Mouse (Mus musculus) intestine, embryonic 14.5 days (tissue): ENCODE results near the gene Ms4a2. TPM values are rescaled to one million over a fixed set of nuclear protein-coding genes. Genes with fewer than 3 reads are reported as not detected.

ENCODE experiments used
- ATAC-seq: fragments of 200-750 bp; cut with Nextera tagmentation; replicated peaks from 2 replicates; pipeline ENCODE4 v1.8.0; 2017; ENCODE audit warnings: low read depth, moderate number of reproducible peaks, moderate TSS enrichment, moderate library complexity; ENCODE audit not compliant: low FRiP score, low TSS enrichment
- DNase-seq: peaks from one replicate; pipeline ENCODE4 v3.0.0-alpha.2; 2018; ENCODE audit warnings: low spot score
- H3K27ac ChIP-seq: fragments of 300-500 bp; sonication (generic); 2 replicates; pipeline ENCODE4 v1.5.1; 2014; ENCODE audit warnings: low read depth, mild to moderate bottlenecking, control low read depth
- H3K27me3 ChIP-seq: fragments of 300-500 bp; sonication (generic); replicated peaks from 2 replicates; pipeline ENCODE4 v1.6.1; 2014; ENCODE audit warnings: low read length, control low read depth; ENCODE audit not compliant: control insufficient read depth, insufficient read depth
- H3K36me3 ChIP-seq: fragments of 300-500 bp; sonication (generic); 2 replicates; pipeline ENCODE4 v1.6.1; 2014; ENCODE audit warnings: low read length, control low read depth; ENCODE audit not compliant: control insufficient read depth, insufficient read depth
- H3K4me1 ChIP-seq: fragments of 300-500 bp; sonication (generic); replicated peaks from 2 replicates; pipeline ENCODE4 v1.6.1; 2014; ENCODE audit warnings: low read length, control low read depth, mixed read lengths; ENCODE audit not compliant: control insufficient read depth, insufficient read depth
- H3K4me2 ChIP-seq: fragments of 300-500 bp; sonication (generic); 2 replicates; pipeline ENCODE4 v1.6.1; 2014; ENCODE audit warnings: low read length
- H3K4me3 ChIP-seq: fragments of 300-500 bp; sonication (generic); 2 replicates; pipeline ENCODE4 v1.5.1; 2014; ENCODE audit warnings: low read depth, low read length, control low read depth, mixed read lengths
- H3K9ac ChIP-seq: fragments of 300-500 bp; sonication (generic); 2 replicates; pipeline ENCODE4 v1.6.1; 2014; ENCODE audit warnings: mild to moderate bottlenecking, low read length
- H3K9me3 ChIP-seq: fragments of 300-500 bp; sonication (generic); 2 replicates; pipeline ENCODE4 v1.6.1; 2016; ENCODE audit warnings: low read length, control low read depth; ENCODE audit not compliant: control insufficient read depth
- WGBS: fragments of 180-500 bp; shearing (Covaris S2); extraction: QIAGEN DNeasy Blood & Tissue Kit; methylation state at CpG from one replicate; pipeline ENCODE4 v1.1.7; 2014; 5-methylcytosine and 5-hydroxymethylcytosine counted together
- polyA plus RNA-seq: library from polyadenylated mRNA; unstranded; fragments of >200 nt; fragmentation: Nextera tagmentation; extraction: Ambion mirVana; gene quantifications from 2 replicates; pipeline ENCODE4 v1.2.1, GENCODE M21; 2014

Ms4a2 gene
- polyA plus RNA-seq, 1 experiment from 2014 or later: 0.27 TPM

- 16% methylated on average over 6 of the region's 6 CpGs for WGBS
- Histone ChIP-seq H3K27me3 (no peaks in the 10 kb centered on the region), H3K9ac (no peak overlapping the region), H3K27ac (no peak overlapping the region), H3K4me2 (no peak overlapping the region), H3K9me3 (no peaks in the 10 kb centered on the region), H3K4me3 (no peak overlapping the region), H3K36me3 (no peaks in the 10 kb centered on the region), H3K4me1 (0 out of 2 replicates have a peak, but pooled peaks cover 2% of the 10 kb centered on the region)
- ATAC-seq (peak; percentile 53; the same call in 1 of the 2 replicates), DNase-seq (peak; percentile 59)
Observed at GRCm38 (mm10) chr19:11611541-11611945, 12.0 kb downstream of the Ms4a2 start.

GRCm38 (mm10) chr19:11608172-11608571 is 15.3 kb downstream of the Ms4a2 start:
- Histone ChIP-seq H3K4me2 (no peak overlapping the region), H3K9me3 (no peaks in the 10 kb centered on the region), H3K27me3 (no peaks in the 10 kb centered on the region), H3K9ac (no peak overlapping the region), H3K27ac (no peak overlapping the region), H3K4me1 (0 out of 2 replicates have a peak, but pooled peaks cover 2% of the 10 kb centered on the region), H3K4me3 (no peak overlapping the region), H3K36me3 (no peaks in the 10 kb centered on the region)
- 13% methylated on average over 1 of the region's 1 CpGs for WGBS
- ATAC-seq (no peak), DNase-seq (peak; percentile 84)

DNA sequence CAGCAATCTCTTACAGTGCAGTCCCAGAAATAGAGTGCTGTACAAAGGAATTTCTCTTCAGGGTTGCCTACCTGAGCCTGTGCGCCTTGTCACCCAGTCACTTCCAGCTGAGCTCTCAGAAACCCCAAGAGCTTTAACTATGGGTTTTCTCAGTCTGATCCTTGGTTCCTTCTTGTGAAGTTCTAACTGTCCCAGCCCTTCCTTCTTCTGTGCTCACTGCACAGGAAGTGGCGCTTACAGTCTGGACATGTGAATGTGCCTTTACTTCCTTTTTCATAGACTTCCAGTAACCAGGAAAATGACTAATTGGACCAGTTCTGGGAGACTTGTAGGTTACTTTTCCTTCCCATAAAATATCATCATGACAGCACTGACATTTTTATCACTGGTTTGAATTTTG is 18.9 kb downstream of the Ms4a2 start, which contains the start of gene Ms4a6d:
TSS of gene Ms4a6d (minus strand) at position 247 of the 400 bp plus-strand sequence.
- H3K4me3 ChIP-seq: no peak within 1 kb of the TSS
- no peaks in the 10 kb centered on the region for H3K27me3 ChIP-seq
- H3K36me3 ChIP-seq: no peaks in the 10 kb centered on the region
- no peak within 1 kb of the TSS for H3K27ac ChIP-seq
- DNase-seq (no peak), ATAC-seq (no peak)
- no peaks in the 10 kb centered on the region for H3K9me3 ChIP-seq
- H3K4me1 ChIP-seq: no peaks in the 10 kb centered on the region
- H3K4me2 ChIP-seq: no peak within 1 kb of the TSS
- H3K9ac ChIP-seq: no peak within 1 kb of the TSS
- 84% methylated on average over 2 of the region's 2 CpGs for WGBS

GRCm38 (mm10) chr19:11602026-11602425 is 21.5 kb downstream of the Ms4a2 start:
- Histone ChIP-seq H3K4me2 (no peak overlapping the region), H3K9me3 (no peaks in the 10 kb centered on the region), H3K4me3 (no peak overlapping the region), H3K36me3 (no peaks in the 10 kb centered on the region), H3K9ac (no peak overlapping the region), H3K27ac (no peak overlapping the region), H3K4me1 (no peaks in the 10 kb centered on the region), H3K27me3 (no peaks in the 10 kb centered on the region)
- DNase-seq: no peak
- no peak; the same call in 1 of the 2 replicates for ATAC-seq
- 88% methylated on average over 2 of the region's 2 CpGs for WGBS

DNA sequence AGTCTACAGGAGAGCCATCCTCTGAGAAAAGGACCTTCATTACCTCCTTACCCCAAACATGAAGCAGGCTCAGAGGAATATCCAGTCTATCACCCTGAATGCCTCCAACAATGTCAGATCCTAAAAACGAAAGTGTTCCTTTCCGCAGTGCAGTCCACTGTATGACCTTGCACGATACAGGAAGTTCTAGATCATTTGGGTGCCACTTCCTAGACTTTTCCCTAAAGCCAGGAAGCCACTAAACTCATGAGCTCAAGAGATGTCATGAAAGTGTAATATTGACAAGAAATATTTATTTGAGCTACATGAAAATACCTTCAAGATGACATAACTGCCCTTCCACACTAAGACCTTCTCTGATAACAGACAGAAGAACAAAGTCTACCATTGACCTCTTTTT is 22.2 kb downstream of the Ms4a2 start:
- H3K4me1 ChIP-seq: no peaks in the 10 kb centered on the region
- no peaks in the 10 kb centered on the region for H3K27me3 ChIP-seq
- WGBS: 84% methylated on average over 3 of the region's 3 CpGs
- no peak overlapping the region for H3K27ac ChIP-seq
- H3K4me3 ChIP-seq: no peak overlapping the region
- H3K36me3 ChIP-seq: no peaks in the 10 kb centered on the region
- ATAC-seq: no peak
- H3K9me3 ChIP-seq: no peaks in the 10 kb centered on the region
- DNase-seq: no peak
- H3K4me2 ChIP-seq: no peak overlapping the region
- no peak overlapping the region for H3K9ac ChIP-seq

DNA sequence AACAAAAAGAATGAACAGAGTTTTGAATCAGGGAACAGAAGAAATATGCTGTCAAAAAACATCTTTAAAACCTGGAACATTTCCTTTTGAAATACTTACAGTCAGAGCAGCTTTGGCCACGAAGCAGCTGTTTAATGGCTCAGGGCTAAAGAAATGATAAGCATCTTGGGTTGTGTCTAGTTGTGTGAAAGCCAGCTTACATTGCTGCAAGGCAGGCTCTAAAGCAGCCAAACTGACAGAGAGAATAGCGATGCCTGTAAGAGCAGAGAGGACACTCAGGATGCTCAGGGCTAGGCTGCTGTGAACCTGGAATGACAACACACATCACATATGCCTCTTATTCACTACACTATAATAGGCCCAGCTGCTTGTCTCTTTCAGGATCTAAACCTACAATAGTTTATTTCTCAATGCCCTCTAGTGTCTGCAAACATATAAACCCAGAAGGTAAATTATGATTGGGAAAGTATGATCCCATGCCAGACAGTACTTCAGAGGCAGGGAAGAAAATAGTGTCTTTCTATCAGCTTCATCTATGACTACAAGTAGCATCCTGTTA is 33.5 kb downstream of the Ms4a2 start:
- Histone ChIP-seq H3K9ac (no peak overlapping the region), H3K4me1 (no peaks in the 10 kb centered on the region), H3K4me3 (no peak overlapping the region), H3K27me3 (no peaks in the 10 kb centered on the region), H3K36me3 (no peaks in the 10 kb centered on the region), H3K9me3 (no peaks in the 10 kb centered on the region), H3K27ac (no peak overlapping the region), H3K4me2 (no peak overlapping the region)
- no peak for ATAC-seq
- 66% methylated on average over 2 of the region's 2 CpGs for WGBS
- DNase-seq: no peak

- Histone ChIP-seq H3K9me3 (no peaks in the 10 kb centered on the region), H3K4me2 (no peak overlapping the region), H3K27me3 (no peaks in the 10 kb centered on the region), H3K36me3 (no peaks in the 10 kb centered on the region), H3K4me1 (no peaks in the 10 kb centered on the region), H3K4me3 (no peak overlapping the region), H3K9ac (no peak overlapping the region), H3K27ac (no peak overlapping the region)
- DNase-seq: no peak
- ATAC-seq: no peak
- 65% methylated on average over 4 of the region's 4 CpGs for WGBS
Observed at GRCm38 (mm10) chr19:11589205-11589604, 34.3 kb downstream of the Ms4a2 start.

DNA sequence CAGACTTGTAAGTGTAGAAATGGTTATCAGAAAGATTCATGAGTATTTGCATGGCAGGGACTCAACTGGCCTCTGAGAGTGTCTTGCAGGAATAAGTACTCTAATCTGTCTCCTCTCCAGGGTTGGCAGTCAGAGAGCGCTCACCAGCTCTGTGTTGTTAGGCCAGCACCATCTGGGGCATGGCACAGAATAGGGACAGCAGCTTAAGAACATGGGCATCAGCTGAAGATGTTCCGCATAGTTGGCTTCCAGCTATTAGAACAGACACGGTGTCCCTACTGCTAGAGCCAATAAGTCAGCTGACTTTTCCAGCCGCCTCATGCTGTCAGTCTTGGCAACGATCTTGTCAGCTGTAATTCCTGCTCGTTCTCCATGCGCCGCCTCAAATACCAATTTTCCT is 48.6 kb downstream of the Ms4a2 start:
- Histone ChIP-seq H3K36me3 (no peaks in the 10 kb centered on the region), H3K4me1 (no peaks in the 10 kb centered on the region), H3K9me3 (no peaks in the 10 kb centered on the region), H3K27me3 (no peaks in the 10 kb centered on the region), H3K4me3 (no peak overlapping the region), H3K4me2 (no peak overlapping the region), H3K9ac (no peak overlapping the region), H3K27ac (no peak overlapping the region)
- ATAC-seq: no peak
- DNase-seq: no peak
- WGBS: 88% methylated on average over 8 of the region's 8 CpGs
